Mouse (Mus musculus): ENCODE measurements around the gene Prp2.
"Not testable (repeated sequence)": the region's sequence is repeated elsewhere in the genome, so short reads cannot be mapped to it uniquely, and the experiment has no call there.

The Prp2 gene

GRCm38 (mm10) chr6:132595613-132596012, at the start of gene Prp2:
Gene Prp2 (plus strand): TSS chr6:132595913.
- DNase-seq, result not testable (repeated sequence)

GRCm38 (mm10) chr6:132569509-132569908, 26.2 kb upstream of the Prp2 start, which contains the start of gene Prh1:
Gene Prh1 (plus strand): TSS chr6:132569809.
- not testable (repeated sequence) for DNase-seq

- no peak for DNase-seq
These were observed 53.7 kb downstream of the Prp2 start for GRCm38 (mm10) chr6:132649399-132649798.
